Mouse (Mus musculus) heart, postnatal 0 days (tissue): ENCODE measurements around the gene Nek9. TPM values are rescaled to one million over a fixed set of nuclear protein-coding genes. Genes with fewer than 3 reads are reported as not detected.
A peak's percentile ranks its signal among the peaks of the same experiment; 100 is the strongest.

Source experiments
- ATAC-seq: fragments of 200-750 bp; cut with Nextera tagmentation; 2 replicates; pipeline ENCODE4 v1.8.0; 2017; ENCODE audit warnings: low read depth, moderate number of reproducible peaks, moderate library complexity; ENCODE audit not compliant: insufficient read depth
- DNase-seq: peaks from one replicate; pipeline ENCODE4 v3.0.0-alpha.2; 2016; ENCODE audit warnings: low spot score
- H3K27ac ChIP-seq: fragments of 300-500 bp; sonication (generic); 2 replicates; pipeline ENCODE4 v1.5.1; 2014; ENCODE audit warnings: low read depth, mild to moderate bottlenecking
- H3K27me3 ChIP-seq: fragments of 300-500 bp; sonication (generic); 2 replicates; pipeline ENCODE4 v1.6.1; 2014; ENCODE audit warnings: low read length, mixed read lengths; ENCODE audit not compliant: control insufficient read depth, insufficient read depth
- H3K36me3 ChIP-seq: fragments of 300-500 bp; sonication (generic); replicated peaks from 2 replicates; pipeline ENCODE4 v1.6.1; 2014; ENCODE audit warnings: low read length, mixed read lengths; ENCODE audit not compliant: control insufficient read depth, insufficient read depth
- H3K4me1 ChIP-seq: fragments of 300-500 bp; sonication (generic); 2 replicates; pipeline ENCODE4 v1.6.1; 2014; ENCODE audit warnings: antibody characterized with exemption; ENCODE audit not compliant: control insufficient read depth, insufficient read depth
- H3K4me2 ChIP-seq: fragments of 300-500 bp; sonication (generic); 2 replicates; pipeline ENCODE4 v1.6.1; 2014; ENCODE audit warnings: low read depth, mild to moderate bottlenecking, low read length, moderate library complexity
- H3K4me3 ChIP-seq: fragments of 300-500 bp; sonication (generic); 2 replicates; pipeline ENCODE4 v1.5.1; 2014; ENCODE audit warnings: low read depth, low read length
- H3K9ac ChIP-seq: fragments of 300-500 bp; sonication (generic); replicated peaks from 2 replicates; pipeline ENCODE4 v1.6.1; 2014; ENCODE audit warnings: low read depth, low read length, mixed read lengths
- H3K9me3 ChIP-seq: fragments of 300-500 bp; sonication (generic); replicated peaks from 2 replicates; pipeline ENCODE4 v1.6.1; 2016; ENCODE audit warnings: low read length; ENCODE audit not compliant: control insufficient read depth
- CTCF ChIP-seq: IDR thresholded peaks from 2 replicates; pipeline ENCODE4 v1.5.1; 2016; ENCODE audit warnings: antibody characterized with exemption, control low read depth, low read depth
- EP300 ChIP-seq: IDR thresholded peaks from 2 replicates; pipeline ENCODE4 v1.6.1; 2016; ENCODE audit warnings: antibody characterized with exemption, low read depth
- WGBS: fragments of 180-500 bp; shearing (Covaris S2); extraction: QIAGEN DNeasy Blood & Tissue Kit; methylation state at CpG from one replicate; pipeline ENCODE4 v1.1.7; 2014; 5-methylcytosine and 5-hydroxymethylcytosine counted together
- polyA plus RNA-seq: library from polyadenylated mRNA; unstranded; fragments of >200 nt; fragmentation: Nextera tagmentation; extraction: Ambion mirVana; gene quantifications from 2 replicates; pipeline ENCODE4 v1.2.1, GENCODE M21; 2015
- total RNA-seq: library from RNA; depleted of rRNA; stranded (reverse); fragments of >200 nt; gene quantifications from 2 replicates; pipeline ENCODE4 v1.2.3, GENCODE M21; 2014; ENCODE audit warnings: low replicate concordance

Gene Nek9
- total and polyA plus RNA-seq, 2 experiments from 2014 or later, result 14.2 to 45.2 TPM

GRCm38 (mm10) chr12:85361165-85361564 lies 22.0 kb upstream of the Nek9 start:
- H3K36me3 ChIP-seq, result no peaks in the 10 kb centered on the region; the same call in 1 of the 2 replicates
- no peak overlapping the region for H3K4me2 ChIP-seq
- H3K9me3 ChIP-seq, result no peaks in the 10 kb centered on the region
- H3K27ac ChIP-seq, result no peak overlapping the region
- WGBS, result 86% methylated on average over 3 of the region's 3 CpGs
- no peaks in the 10 kb centered on the region for H3K27me3 ChIP-seq
- no peak for TF ChIP-seq CTCF
- 0 out of 2 replicates have a peak, but pooled peaks cover 3% of the 10 kb centered on the region for H3K4me1 ChIP-seq
- DNase-seq, result no peak
- ATAC-seq, result no peak
- H3K9ac ChIP-seq, result no peak overlapping the region
- no peak overlapping the region for H3K4me3 ChIP-seq

DNA sequence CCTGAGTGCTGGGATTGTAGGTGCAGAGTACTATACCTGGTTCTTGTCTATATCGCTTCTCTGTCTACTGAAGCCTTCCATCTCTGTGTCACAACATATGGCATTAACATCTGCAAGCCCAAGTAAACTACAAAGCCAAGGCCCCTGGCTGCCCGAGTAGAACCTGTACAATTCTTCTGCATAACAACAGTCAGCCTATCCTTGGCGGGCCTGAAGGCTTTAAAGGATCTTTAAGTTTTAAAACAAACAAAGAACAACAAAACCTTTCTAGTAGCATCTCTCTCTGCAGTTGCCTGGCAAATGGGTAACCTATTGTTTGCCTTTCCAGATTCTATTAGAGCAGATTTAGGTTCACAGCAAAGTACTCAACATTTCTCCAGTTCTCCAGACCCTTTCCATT lies 14.9 kb upstream of the Nek9 start:
- 89% methylated on average over 3 of the region's 3 CpGs for WGBS

GRCm38 (mm10) chr12:85350407-85351232 lies 11.5 kb upstream of the Nek9 start:
- H3K27ac ChIP-seq, result peak overlapping the region; percentile 71
- DNase-seq, result no peak

More for the DNA sequence above, 14.9 kb upstream of the Nek9 start:
- peaks cover 36% of the 10 kb centered on the region for H3K36me3 ChIP-seq
- no peak overlapping the region for H3K27ac ChIP-seq
- H3K9ac ChIP-seq, result no peak overlapping the region
- no peaks in the 10 kb centered on the region for H3K27me3 ChIP-seq
- no peak overlapping the region for H3K4me2 ChIP-seq
- no peak overlapping the region for H3K4me3 ChIP-seq
- H3K9me3 ChIP-seq, result no peaks in the 10 kb centered on the region
- ATAC-seq (no peak), DNase-seq (no peak)
- TF ChIP-seq CTCF, result no peak
- H3K4me1 ChIP-seq, result peaks cover 3% of the 10 kb centered on the region; the same call in 1 of the 2 replicates

DNA sequence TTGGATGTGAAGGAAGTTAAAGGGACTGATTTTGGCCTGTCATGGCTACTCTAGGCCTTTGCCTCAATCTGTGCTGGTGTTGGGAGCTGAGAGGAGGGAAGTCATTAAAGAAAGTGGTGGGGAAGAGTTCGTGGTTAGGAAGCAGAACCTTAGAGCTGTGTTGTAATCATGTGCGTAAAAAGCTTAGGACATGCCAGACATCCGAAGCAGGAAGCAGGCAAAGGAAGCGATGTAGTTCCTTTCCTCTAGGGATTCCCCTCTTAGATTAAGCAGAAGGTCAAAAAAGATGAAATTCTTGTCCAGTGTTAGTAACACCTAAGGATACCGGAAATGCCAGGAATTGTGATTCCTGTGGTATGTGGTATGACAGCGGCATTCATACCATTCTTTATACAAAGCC lies 9.2 kb upstream of the Nek9 start:
- H3K36me3 ChIP-seq, result peaks cover 47% of the 10 kb centered on the region
- no peak overlapping the region for H3K4me2 ChIP-seq
- peaks cover 3% of the 10 kb centered on the region; the same call in 1 of the 2 replicates for H3K4me1 ChIP-seq
- peak overlapping the region; percentile 72 for H3K27ac ChIP-seq
- ATAC-seq (peak; percentile 36; the same call in 1 of the 2 replicates), DNase-seq (peak; percentile 70)
- 57% methylated on average over 6 of the region's 6 CpGs for WGBS
- H3K27me3 ChIP-seq, result no peaks in the 10 kb centered on the region
- H3K9ac ChIP-seq, result no peak overlapping the region
- no peak overlapping the region for H3K4me3 ChIP-seq
- TF ChIP-seq CTCF (no peak), EP300 (no peak)
- H3K9me3 ChIP-seq, result no peaks in the 10 kb centered on the region

More at GRCm38 (mm10) chr12:85350407-85351232, 11.5 kb upstream of the Nek9 start:
- no peak overlapping the region for H3K9ac ChIP-seq
- 47% methylated on average over 10 of the region's 10 CpGs for WGBS
- peaks cover 48% of the 10 kb centered on the region for H3K36me3 ChIP-seq
- H3K4me3 ChIP-seq, result no peak overlapping the region
- ATAC-seq, result peak; percentile 42
- H3K9me3 ChIP-seq, result no peaks in the 10 kb centered on the region
- TF ChIP-seq CTCF, result no peak
- TF ChIP-seq EP300, result no peak
- H3K4me1 ChIP-seq, result peaks cover 3% of the 10 kb centered on the region; the same call in 1 of the 2 replicates
- H3K27me3 ChIP-seq, result no peaks in the 10 kb centered on the region
- no peak overlapping the region for H3K4me2 ChIP-seq

DNA sequence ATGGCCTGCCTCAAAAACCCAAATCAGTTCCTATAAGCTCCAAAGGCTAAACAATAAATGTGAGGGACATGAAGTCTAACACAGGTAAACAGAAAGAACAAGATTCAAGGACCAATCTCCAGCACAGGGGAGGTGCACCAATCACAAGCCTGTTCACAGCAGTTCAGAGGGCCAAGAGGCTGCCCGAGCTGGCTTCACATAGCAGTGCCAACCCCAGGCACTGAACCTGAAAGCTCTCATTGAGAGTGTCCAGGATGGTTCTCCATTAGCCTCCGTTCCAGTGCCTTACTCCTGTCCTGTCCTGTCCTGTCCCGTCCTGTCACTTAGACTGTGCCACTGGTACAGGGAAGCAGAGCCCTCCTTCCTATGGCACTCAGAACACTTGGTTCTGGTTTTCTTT lies 8.0 kb upstream of the Nek9 start:
- no peaks in the 10 kb centered on the region for H3K9me3 ChIP-seq
- TF ChIP-seq EP300, result no peak
- TF ChIP-seq CTCF, result no peak
- no peak for DNase-seq
- H3K4me1 ChIP-seq, result peaks cover 3% of the 10 kb centered on the region; the same call in 1 of the 2 replicates
- ATAC-seq, result no peak
- no peak overlapping the region for H3K4me3 ChIP-seq
- H3K4me2 ChIP-seq, result no peak overlapping the region; the same call in 1 of the 2 replicates
- 70% methylated on average over 3 of the region's 3 CpGs for WGBS
- no peaks in the 10 kb centered on the region for H3K27me3 ChIP-seq
- peaks cover 44% of the 10 kb centered on the region for H3K36me3 ChIP-seq
- H3K27ac ChIP-seq, result peak overlapping the region; percentile 72
- H3K9ac ChIP-seq, result no peak overlapping the region
